Mouse (Mus musculus) liver, adult 2 months (tissue): ENCODE data around the gene Pdgfb.

ENCODE experiments used
- CTCF ChIP-seq: fragments of 200-500 bp; IDR thresholded peaks from 2 replicates; pipeline ENCODE4 v1.5.1; 2011; ENCODE audit warnings: low read depth, low read length, control low read depth
- POLR2A ChIP-seq: fragments of 200-500 bp; IDR thresholded peaks from 2 replicates; pipeline ENCODE4 v1.6.1; 2011; ENCODE audit warnings: low read length, control low read depth; ENCODE audit not compliant: insufficient read depth; ENCODE audit errors: extremely low read depth

DNA sequence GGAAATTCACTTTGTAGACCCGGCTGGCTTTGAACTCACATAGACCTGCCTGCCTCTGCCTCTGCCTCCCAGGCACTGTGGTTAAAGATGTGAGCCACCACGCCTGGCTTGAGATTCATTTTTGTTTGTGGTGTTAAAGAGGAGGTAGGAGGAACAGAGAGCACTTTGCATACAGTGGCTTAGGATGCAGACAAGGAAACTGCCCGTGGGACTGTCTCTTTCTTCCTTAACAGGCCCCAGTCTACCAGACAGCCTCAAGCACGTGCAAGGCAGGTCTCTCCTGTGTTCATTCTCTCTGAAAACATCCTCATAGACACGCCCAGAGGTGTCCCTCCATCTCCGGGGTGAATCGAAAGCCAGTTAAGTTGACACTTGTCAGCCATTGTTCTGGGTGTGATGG, 19.6 kb upstream of the Pdgfb start:
- TF ChIP-seq CTCF: no peak
- no peak for TF ChIP-seq POLR2A
